Mouse (Mus musculus): ENCODE measurements around the gene Slc17a2.

- peak; percentile 45 for TF ChIP-seq CTCF (IDR thresholded peaks at IDR 0.05; ENCODE audit: low read depth, low read length)
- TF ChIP-seq POLR2A (IDR thresholded peaks at IDR 0.05; ENCODE audit: borderline replicate concordance, low read depth, low read length), result no peak
Measured at GRCm38 (mm10) chr13:23833053-23833452, 26.3 kb downstream of the Slc17a2 start.

All from bone marrow macrophage, adult 2 months (primary cell).